Mouse (Mus musculus) layer of hippocampus, adult 18-20 months (tissue): ENCODE measurements around the gene Tbc1d8. TPM values are rescaled to one million over a fixed set of nuclear protein-coding genes. Genes with fewer than 3 reads are reported as not detected.

Experiments
- DNase-seq, 2 experiments: peaks; one replicate each; pipeline ENCODE4 v3.0.0; 2022; ENCODE audit warnings: low spot score in 2 of 2
- total RNA-seq, 2 experiments: library from RNA; stranded (reverse); gene quantifications; 2 replicates each; pipeline ENCODE4 v1.2.3; 2021

Tbc1d8 gene
- total RNA-seq, 2 experiments from 2014 or later: 8.8 to 12.4 TPM

DNA sequence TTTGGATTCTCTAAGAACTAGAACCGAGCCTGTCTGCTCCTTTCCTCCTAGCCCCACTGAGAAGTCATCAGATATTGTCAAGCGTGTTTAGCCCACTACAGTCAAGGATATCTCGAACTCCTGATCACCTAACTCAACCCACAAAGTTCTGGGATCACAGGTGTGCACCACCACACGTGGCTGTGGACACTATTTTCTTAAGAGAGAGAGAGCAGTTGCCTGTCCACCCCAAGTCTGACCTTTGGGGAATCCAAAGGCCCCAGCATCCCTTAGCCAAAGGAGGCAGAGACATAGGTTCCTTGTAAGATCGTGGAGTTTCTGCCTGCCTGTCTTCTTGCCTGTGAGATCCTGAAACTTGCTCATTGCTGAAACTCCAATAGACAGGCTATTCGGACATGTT is 111.5 kb downstream of the Tbc1d8 start:
- no peak for DNase-seq

DNA sequence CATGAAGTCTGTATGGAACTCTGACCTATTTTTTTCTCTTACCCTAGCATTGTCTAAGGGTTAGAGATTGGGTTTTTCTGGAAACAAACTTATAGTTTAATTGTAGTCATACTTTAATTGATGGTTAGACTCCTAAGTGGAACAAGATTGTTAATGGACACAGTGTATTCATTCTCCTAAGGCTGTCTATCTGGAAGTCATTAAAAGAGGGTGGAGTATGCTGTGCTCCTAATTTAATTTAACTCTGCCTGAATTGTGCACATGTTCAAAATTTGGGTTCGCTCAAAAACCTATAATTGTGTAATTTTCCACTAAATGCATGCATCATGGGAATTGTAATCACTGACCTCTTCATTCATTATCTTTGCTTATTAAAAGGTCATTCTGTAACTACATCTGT is 113.0 kb downstream of the Tbc1d8 start:
- DNase-seq: no peak

DNA sequence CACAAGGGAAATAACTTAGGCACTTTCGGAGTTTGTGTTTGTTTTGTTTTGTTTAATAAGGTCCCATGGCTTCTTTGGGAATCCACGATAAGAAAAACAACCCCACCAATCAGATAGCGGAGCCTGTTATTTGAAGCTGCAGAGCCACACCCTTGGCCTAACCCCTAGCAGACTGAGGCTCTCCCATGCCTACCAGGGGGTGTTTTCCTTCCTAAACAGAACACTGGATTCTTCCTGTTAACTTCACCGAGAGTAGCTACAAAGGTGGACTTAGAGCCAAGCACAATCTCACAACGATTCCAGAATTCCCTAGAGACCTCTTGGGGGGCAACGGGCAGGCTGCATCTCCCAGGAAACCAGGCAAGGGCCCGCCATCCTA is 116.1 kb downstream of the Tbc1d8 start:
- DNase-seq: no peak

DNA sequence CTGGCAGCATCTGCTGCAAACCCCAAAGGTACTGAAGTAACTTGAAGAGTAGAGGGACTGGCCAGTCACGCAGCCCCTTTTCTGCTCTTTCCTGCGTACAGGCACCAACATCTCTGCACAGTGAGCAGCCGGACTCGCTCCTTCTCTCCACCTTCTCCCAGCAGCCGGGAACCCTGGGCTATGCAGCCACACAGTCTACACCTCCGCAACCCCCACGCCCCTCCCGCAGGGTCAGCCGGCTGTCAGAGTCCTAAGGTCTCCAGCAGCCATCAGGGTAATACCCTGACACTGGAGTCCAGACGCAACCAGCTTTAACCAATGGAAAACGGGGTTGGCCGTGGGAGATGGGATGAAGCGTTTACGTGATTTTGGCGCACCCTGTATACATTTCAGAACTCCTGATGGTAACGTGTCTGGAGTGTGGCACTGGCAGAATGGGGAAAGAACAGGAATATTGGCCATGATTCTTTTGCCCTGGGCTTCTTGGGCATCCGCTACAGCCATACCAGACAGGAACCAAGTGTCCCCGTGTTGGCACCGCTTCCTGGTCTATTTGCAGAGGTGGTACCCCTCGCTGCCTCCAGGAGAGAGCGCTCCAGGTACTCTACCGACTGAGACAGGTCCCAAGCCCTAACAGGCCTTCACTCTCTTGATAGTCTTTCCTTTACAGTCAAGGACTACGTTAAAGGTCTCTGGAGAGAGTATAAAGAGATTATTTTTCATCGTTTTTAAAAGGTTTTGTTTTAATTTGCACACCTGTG is 116.6 kb downstream of the Tbc1d8 start:
- DNase-seq: no peak

DNA sequence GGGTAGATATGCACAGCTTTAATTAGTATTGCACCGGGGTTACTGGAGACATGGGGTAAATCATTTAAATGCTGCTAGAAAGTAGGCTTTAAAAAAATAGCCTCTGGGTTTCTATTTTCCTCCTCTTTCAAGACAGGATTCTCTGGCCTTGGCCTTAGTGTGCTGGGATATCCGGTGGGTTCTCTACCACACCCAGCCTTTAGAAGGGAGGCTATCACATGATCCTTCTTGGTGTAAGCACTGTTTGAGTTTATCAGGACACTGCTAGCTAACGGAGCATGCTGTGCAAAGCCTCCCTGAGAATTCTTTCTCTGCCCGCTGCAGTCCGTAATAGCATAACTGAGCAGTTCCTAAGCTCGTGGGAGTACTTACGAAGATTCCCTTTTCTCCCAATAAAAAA is 129.1 kb downstream of the Tbc1d8 start:
- no peak for DNase-seq

DNA sequence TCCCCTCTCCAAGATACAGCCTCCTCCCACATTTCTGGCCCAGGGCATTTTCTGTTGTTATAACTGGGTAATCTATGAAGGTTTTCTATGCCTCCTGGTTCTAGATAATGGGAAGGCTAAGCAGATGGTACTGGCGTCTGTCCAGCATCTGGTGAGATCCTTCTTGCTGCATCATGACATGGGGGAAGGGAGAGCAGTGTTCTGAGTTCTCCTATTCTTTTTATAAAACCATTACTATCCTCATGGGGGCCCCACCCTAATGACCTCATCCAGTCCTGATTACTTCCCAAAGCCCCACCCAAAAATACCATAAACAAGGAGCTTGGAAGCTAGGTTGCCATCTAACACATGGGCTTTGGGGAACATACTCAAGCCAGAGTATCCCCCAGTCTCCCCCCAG is 129.6 kb downstream of the Tbc1d8 start:
- DNase-seq: peak; percentile 67 to 87

DNA sequence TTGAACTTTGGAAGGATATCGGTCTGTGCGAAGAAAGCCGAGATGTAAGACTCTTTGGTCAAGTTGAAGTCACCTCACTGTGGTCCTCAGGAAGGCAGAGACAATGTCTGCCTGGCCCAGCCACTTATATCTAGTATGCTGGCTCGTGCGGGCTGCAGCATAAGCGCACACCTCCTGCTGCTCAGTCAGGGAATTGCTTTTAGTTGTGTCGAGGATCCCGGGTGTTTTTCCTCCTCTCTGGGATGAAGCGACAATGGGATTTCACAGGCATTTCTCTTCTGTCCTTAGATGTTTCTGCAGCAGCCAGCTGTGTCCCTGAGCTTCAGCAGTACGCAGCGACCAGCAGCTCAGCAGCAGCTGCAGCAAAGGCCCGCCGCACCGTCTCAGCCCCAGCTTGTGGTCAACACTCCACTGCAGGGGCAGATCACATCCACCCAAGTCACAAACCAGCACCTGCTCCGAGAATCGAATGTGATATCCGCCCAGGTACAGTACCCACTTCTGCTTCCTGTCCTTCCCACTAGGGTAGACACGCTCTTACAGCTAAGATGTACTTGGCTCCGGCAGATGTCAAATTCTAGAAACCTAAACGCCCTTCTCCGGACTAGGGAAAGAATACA is 133.5 kb downstream of the Tbc1d8 start:
- DNase-seq: peak in 1 of 2 experiments; percentile 28

DNA sequence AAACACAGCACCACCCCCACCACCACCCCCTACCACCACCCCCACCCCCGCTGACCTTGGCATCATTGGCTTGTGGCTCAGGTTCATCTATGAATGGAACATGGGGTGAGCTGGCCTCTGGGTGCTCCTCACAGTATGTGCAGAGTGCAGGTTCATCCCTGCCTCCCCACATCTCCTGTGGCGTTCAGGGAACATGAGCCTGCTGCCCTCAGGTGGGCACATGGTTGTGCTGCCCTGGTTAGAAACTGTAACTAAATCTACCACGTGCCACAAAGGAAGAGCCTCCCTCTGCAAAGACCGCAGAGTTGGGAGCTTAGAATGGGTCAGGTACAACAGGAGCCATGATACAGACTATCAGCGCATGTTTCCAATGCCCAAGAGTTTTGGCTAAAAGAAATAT is 135.3 kb downstream of the Tbc1d8 start:
- DNase-seq: no peak

DNA sequence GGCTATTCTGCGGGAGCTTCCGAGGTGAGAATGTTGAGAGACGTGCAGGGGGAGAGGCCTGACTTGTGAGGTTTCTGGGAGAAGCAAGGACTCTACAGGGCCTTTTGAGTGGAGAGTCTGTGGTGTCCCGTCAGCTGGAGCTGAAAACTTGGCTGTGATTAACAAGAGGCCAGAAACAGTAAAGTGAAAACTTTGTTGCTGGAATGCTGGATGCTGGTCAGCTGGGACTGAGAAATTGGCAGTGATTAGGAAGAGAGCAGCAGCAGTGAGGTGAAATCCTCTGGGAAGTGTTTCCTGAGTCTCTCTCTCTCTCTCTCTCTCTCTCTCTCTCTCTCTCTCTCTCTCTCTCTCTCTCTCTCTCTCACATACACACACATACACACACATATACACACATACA is 136.7 kb downstream of the Tbc1d8 start:
- no peak for DNase-seq

DNA sequence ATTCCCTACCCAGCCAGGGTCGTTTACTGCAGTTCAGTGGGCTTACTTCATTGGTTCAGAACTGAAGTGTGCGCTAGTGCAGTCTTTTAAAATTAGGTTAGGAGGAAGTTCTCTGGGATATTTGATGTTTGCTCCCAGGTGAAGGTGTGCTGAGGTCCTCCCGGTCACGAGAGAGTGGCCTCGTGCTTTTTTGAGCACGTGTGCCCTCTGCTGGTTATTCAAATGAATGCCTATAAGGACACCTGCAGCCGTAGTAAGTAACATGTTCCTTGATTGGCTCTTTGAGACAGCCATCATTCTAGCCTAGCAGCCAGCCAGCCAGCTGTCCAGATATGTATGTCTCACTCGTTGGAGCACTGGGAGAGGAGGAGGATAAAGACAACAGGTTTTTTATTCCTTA is 137.9 kb downstream of the Tbc1d8 start:
- peak in 1 of 2 experiments; percentile 59 for DNase-seq

DNA sequence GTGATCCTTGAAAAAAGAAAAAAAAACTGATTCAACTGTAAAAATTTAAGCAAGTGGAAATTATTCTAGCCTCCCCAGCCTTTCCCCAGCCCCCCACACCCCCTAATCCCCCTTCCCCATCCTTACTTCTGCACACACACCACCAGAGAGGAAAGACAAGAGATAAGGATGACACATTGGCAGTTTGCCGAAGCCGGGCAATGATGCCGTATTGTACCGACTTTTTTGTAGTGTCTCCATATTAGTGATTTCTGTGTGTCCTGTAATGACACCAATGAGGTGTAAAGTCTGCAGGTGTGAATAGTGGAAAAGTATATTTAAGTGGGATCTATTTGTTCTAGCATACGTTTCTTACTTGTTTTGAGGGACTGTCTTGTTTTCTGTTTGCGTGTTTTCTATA is 138.4 kb downstream of the Tbc1d8 start:
- peak in 1 of 2 experiments; percentile 11 for DNase-seq

DNA sequence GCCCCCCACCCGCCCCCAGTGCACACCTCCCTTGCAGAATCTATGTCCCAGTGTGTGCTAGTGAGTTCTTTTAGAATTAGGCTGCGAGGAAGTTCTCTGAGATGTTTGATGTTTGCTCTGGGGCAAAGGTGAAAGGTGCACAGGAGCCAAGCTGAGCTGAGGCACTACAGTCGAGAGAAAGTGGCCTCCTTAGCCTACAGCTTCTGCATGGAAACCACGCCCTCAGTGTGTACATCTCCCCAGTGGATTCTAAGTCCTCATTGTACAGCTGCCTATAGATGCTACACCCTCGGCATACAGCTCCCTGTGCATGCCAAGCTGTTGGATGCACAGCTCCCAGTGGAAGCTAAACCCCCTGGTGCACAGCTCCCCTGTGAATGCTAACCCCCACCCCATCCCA is 139.1 kb downstream of the Tbc1d8 start:
- no peak for DNase-seq

DNA sequence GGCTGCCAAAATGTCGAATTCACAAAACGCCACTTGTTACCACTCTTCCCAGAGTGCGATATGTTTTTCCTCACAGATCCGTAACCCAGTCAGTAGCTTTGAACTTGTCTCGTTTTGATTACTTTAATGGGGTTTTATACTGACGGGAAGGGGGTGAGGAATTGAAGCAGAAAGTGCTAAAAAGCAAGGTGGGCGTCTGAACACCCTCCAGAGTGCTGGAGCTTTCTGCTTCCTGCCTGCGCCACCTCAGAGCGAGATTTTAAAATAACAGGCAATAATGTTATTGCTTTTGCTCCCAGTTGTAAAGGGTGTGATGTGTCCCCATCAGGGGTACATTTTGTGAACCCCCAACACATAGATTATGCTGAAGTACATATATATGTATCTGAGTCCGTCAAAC is 139.7 kb downstream of the Tbc1d8 start:
- DNase-seq: peak in 1 of 2 experiments; percentile 26

DNA sequence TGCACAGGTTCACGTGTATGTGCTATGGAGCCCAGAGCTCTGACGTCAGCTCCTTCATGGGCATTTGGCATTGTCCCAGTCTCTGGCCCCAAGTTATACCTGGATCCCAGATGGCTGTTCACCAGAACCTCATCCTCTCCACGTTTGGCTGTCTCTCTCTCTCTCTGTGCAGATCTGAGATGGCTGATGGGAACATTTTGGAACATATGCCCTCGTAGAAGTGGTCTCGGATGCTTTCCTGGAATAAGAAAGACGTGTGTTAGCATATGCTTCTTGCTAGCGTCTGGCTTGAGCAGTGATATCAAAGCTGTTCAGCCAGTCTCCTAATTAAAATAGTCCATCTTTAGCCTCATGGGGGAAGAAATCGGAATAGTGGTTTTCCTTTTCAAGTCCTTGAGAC is 141.8 kb downstream of the Tbc1d8 start:
- DNase-seq: peak in 1 of 2 experiments; percentile 44

DNA sequence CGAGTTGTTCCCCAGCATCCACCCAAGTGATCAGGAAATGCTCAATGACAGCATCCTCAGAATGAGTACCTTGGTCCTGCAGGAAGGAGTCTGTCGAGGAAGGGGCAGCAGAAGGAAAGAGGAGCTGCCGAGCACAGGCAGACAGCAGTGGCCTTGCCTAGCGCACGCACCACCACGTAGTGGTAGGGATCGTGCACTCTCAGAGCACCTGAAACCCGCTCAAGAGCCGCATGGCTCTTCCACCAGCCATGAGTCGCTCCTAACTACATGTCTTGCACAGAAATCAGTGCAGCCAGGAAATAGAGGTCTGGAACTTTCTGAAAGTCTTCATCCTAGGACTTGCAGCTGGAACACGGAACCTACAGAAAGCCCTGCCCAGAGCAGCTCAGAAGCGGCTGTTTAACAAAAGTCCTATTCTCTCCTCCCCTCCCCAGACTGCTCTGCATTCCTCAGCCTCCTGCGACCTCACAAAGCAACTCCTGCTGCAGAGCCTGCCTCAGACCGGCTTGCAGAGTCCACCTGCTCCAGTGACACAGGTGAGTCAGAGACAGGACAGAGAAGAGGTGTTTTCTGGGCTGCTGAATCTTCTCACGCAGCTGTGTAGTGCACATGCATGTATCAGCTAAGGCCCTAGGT is 142.9 kb downstream of the Tbc1d8 start:
- DNase-seq: no peak

DNA sequence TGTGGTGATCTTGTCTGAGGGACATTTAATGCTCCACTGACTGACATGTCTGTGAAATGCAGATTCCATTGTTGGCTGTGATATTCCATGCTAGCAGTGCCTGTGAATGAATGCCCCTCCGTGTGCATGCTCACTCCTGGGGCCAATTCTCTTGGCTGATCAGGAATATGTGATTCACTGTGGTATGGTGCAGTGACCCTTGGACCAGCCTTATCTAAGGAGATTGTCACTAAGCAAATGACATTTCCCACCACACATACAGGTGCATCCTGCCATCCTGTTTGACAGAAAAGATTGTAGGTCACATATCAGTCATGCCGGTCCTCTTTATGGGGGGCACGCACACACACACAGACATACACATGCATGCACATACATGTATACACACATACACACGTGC is 146.1 kb downstream of the Tbc1d8 start:
- no peak for DNase-seq

DNA sequence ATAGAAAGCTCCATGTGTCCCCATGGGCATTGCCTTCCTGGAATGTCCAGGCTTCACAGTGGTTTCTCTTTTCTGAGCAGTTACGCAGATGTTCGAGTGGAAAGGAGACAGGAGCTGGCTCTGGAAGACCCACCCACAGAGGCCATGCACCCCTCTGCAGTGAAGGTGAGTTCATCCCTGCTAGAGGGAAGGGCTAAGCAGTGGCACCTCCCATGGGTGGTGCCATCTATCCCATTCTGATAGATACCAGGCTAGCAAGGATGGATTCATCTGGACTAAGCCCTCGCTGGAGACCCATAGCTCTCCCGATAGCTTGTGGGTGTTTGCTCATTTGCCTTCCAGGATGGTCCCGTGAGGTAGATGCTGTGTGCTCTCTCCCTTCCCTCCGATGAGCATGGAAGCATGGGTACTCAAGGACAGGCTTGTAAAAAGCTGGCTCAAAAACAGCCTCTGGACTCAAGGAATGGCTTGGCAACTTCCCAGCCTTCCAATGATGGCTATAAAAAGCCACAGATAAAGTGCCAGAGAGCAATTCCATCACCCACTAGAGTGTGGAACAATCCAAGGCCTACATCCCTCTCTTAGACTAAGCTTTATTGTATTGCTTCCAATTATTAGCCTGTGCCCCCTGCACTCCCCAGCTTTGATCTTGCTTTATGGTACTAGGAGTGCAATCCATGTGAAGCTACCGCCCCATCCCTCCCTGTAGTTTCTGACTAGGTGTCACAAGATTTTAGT is 147.5 kb downstream of the Tbc1d8 start:
- DNase-seq: no peak

DNA sequence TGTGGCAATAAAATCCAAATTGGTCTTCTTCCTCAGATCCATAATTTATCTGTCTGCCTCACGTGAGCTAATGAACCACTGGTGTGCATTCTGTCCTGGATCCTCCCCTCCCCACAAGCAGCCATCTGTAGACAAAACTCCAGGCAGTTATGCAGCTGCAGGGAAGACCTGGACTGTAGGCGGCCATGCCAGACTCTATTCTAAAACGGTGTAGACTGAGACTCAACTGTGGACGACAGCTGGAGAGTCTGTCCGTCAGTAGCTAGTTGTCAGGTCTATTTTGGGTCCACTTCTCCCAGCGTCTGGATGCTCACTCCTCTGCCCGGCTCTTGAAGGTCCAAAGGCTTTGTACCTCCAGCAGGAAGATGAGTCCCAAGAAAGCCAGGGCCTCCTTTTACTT is 151.0 kb downstream of the Tbc1d8 start:
- DNase-seq: no peak

DNA sequence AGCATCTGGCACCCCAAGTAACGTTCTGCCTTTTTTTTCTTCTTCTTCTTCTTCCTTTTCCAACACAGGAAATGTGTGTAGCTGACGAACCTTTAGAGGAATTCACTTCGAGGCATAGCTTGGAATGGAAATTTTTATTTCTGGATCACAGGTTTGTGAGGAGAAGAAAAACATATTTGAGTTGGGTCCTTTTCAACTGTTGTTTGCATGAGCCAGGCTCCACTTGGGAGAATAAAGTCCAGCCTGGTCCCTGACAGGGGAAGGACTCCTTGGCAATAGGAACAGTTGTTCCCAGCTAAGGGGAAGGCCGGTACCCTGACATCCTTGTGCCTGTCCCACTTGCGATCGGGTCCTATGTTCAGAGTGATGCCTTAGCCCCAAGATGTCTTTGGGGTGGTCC is 153.3 kb downstream of the Tbc1d8 start:
- DNase-seq: no peak

DNA sequence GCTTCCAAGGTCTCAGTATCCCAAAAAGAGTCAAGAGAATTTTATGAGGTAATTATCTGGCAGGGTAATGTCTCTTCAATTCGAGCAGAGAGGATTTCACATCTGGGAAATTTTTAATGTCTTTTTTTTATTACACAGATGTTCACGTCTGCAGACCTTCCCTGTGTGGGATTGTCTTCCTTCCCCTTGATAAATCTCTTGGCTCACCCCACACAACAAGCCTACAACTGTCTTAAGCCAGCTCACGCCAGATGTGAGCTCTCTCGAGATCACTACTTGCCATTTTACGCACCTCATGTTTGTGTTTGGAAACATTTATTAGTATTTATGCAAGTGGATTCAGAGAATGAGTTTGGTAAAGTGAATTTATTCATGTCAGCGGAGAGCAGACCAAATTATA is 156.6 kb downstream of the Tbc1d8 start:
- no peak for DNase-seq
